Mouse (Mus musculus): ENCODE measurements around the gene Myoz1. TPM values are rescaled to one million over a fixed set of nuclear protein-coding genes. Genes with fewer than 3 reads are reported as not detected.
"Not testable (repeated sequence)": the region's sequence is repeated elsewhere in the genome, so short reads cannot be mapped to it uniquely, and the experiment has no call there.

Gene Myoz1
- 1,000 to 10,000 TPM; 3,097 to 3,157 TPM for total RNA-seq (2021)
- long read RNA-seq, experiment 1, transcript Myoz1-201 (6 exons, 1,289 nt), result major isoform, 3,804 of 4,679 reads
- long read RNA-seq, experiment 1, transcript Myoz1-203 (2 exons, 405 nt), result minor isoform, 418 of 4,679 reads
- long read RNA-seq, experiment 1, partial matches to known transcripts, result 178 of 4,679 reads
- long read RNA-seq, experiment 1, other reads (novel, unspliced or antisense), result 277 of 4,679 reads
- long read RNA-seq, experiment 2, transcript Myoz1-203 (2 exons, 405 nt), result minor isoform, 415 of 5,635 reads
- long read RNA-seq, experiment 2, transcript Myoz1-201 (6 exons, 1,289 nt), result major isoform, 4,718 of 5,635 reads
- long read RNA-seq, experiment 2, partial matches to known transcripts, result 163 of 5,635 reads
- long read RNA-seq, experiment 2, other reads (novel, unspliced or antisense), result 338 of 5,635 reads

DNA sequence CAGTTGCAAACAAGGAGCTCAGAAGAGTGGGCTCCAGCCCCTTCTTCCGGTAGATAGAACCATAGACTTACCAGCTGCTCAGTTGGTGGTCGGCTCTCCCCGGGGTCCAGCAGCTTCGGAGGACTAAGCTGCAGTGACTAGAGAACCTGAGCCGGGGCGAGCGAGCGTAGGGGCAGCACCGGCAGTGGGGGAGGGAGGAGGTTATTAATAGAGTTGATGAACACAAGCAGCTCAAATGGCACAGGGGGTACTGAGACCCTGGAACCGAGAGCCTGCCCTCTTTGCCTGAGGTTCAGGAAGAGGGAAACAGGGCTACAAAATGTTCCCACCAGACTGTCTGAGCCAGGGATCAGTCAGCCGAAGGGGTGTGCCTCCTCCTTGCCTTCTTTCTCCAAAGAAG is at the start of gene Myoz1:
Gene Myoz1, minus strand, starts transcription at position 180 of the 400 bp plus-strand sequence.
- peak in 1 of 2 experiments; percentile 50 for DNase-seq
- intact Hi-C loops (cut with DNase I), result no loop called here

GRCm38 (mm10) chr14:20703461-20703860 is 47.1 kb upstream of the Myoz1 start:
- intact Hi-C loops (cut with DNase I); DNase-seq: not testable (repeated sequence)

DNA sequence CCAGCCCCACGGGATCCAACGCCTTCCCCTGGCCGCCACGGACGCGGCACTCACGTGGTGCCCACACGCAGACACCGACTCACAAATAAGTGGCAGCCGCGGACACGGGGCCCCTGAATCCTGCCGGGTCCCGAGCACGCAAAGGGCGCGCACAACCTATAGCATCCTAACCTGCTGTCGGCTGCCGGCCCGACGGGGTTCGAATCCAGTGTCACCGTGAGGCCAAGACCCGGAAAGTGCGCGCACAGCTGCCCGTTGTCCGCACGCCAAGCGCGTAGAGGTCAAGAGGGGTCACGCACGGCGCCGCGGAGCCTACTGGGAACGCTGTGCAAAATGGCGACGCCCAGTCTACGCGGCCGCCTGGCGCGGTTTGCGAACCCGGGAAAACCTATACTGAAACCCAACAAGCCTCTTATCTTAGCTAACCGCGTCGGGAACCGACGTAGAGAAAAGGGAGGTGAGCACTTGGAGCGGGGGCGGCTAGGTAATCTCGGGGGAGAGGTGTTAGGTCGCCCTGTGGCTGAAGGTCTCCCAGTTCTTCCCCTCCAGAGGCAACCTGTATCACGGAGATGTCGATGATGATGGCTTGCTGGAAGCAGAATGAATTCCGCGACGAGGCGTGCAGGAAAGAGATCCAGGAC is 46.5 kb upstream of the Myoz1 start, which contains the start of gene Chchd1:
Gene Chchd1, plus strand, starts transcription at position 266 of the 641 bp plus-strand sequence.
- intact Hi-C loops (cut with DNase I), result no loop called here
- peak; percentile 85 to 91 for DNase-seq

DNA sequence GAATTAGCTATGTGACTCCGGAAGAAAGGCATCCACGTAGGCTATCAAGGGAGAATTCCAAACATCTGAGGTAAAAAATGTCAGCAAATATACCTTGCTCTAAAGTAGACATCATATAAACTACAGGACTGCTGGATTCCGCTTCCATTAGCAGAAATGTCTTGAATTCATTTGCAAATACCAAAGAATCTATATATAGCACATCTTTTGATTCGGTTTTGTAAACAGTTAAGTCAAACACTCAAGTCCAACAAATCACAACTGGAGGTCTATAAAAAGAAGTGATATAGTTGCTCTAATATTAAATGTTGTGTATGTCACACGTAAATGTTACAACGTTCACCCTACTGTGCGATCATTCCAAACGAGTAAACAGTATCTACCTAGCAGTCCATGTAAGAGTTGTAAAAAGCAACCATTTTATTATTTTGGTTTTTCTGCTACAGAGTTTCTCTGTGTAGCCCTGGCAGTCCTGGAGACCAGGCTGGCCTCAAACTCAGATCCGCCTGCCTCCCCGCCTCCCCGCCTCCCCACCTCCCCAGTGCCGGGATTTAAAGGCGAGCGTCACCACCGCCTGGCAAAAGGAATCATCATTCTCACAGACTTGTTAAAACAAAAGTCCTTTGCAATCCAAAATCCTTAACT is 45.9 kb upstream of the Myoz1 start:
- no peak for DNase-seq
- intact Hi-C loops (cut with DNase I), result no loop called here

DNA sequence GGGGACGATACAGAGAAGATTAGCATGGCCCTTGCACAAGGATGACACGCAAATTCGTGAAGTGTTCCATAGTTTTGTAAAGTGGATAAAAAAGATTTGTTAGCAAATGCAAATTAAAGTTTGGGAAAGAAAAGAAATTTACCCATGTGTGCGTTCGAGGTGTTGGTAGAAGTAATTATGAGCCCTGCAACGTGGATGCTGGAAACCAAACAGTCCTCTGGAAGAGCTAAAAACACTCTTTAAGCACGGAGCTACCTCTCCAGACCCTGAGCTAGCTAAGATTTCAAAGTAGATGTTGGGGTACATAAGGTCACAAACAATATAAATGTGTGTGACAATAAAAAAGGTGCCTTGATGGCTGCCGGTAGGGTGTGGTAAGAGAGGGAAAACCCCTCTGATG is 45.2 kb upstream of the Myoz1 start:
- DNase-seq, result no peak
- intact Hi-C loops (cut with DNase I), result no loop called here

DNA sequence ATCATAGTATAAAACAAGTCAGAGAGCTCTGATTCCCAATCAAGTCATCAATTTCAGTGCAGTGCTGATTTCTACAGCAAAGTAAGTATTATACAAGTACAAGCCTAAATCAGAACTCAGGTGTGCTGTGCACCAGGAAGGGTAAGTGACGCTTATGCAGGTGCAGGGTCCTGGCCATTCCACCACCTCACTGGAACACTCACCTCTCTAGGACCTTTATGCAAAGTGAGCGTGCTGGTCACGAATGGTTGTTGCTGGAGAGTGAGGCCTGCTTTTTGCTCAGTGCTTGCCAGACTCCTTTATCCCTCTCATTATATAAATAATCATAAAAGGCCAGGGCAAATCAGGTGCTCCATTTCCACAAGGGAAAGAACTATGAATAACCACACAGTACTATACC is 44.0 kb upstream of the Myoz1 start:
- intact Hi-C loops (cut with DNase I), result no loop called here
- no peak for DNase-seq

- DNase-seq, result no peak
- intact Hi-C loops (cut with DNase I), result no loop called here
Measured at GRCm38 (mm10) chr14:20698515-20698914, 42.2 kb upstream of the Myoz1 start.

GRCm38 (mm10) chr14:20696986-20697385 is 40.6 kb upstream of the Myoz1 start:
- DNase-seq, result no peak
- intact Hi-C loops (cut with DNase I), result no loop called here

DNA sequence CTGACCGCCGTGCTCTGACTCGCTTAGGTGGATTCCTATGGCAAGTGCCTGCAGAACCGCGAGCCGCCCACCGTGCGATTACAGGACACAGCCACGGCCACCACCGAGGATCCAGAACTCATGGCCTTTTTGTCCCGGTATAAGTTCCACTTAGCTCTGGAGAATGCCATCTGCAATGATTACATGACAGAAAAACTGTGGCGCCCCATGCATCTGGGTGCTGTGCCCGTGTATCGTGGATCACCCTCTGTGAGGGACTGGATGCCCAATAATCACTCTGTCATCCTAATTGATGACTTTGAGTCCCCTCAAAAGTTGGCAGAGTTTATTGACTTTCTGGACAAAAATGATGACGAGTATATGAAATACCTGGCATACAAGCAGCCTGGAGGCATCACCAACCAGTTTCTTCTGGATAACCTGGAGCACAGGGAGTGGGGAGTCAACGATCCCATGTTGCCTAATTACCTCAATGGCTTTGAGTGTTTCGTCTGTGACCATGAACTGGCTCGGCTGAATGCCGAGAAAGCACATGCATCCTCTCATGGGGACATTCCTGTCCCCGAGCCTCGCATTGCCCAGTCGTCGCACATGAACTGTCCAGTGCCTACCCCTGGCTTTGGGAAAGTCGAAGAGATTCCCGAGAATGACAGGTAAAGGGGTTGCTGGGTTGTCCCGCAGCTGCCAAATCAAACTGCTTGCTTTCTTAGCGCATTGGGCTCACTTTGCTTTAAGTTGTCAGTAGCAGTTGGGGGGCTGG is 39.6 kb upstream of the Myoz1 start:
- intact Hi-C loops (cut with DNase I), result no loop called here

GRCm38 (mm10) chr14:20694884-20695760 is 38.8 kb upstream of the Myoz1 start, which contains the start of gene Fut11:
Fut11 (plus strand) TSS chr14:20694968.
- intact Hi-C loops (cut with DNase I), result no loop called here
- peak; percentile 74 to 83 for DNase-seq

More for the DNA sequence above, 39.6 kb upstream of the Myoz1 start:
- DNase-seq, result no peak

- intact Hi-C loops (cut with DNase I), result no loop called here
Measured at GRCm38 (mm10) chr14:20694185-20694883, 38.0 kb upstream of the Myoz1 start.

GRCm38 (mm10) chr14:20693589-20694101 is 37.3 kb upstream of the Myoz1 start:
- intact Hi-C loops (cut with DNase I), result no loop called here

More at GRCm38 (mm10) chr14:20694185-20694883, 38.0 kb upstream of the Myoz1 start:
- DNase-seq, result no peak

DNA sequence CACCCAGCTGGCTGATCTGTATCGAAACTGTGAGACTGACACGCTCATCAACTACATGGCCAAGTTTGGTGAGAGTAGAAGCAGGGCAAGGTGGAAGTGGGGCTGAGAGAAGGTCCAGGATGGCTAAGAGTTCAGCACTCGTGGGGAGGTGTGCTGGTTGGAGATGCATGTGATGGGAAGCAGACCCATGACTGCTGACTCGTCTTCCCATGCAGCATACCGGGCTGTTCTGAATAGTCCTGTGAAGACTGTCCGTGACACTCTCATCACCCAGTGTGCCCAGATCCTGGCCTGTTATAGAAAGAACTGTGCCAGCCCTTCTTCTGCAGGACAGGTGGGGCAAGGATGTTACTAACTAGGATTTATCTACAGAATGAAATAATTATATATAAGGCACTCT is 35.4 kb upstream of the Myoz1 start:
- intact Hi-C loops (cut with DNase I), result no loop called here
- no peak for DNase-seq

More at GRCm38 (mm10) chr14:20693589-20694101, 37.3 kb upstream of the Myoz1 start:
- no peak for DNase-seq

- no peak for DNase-seq
- intact Hi-C loops (cut with DNase I), result no loop called here
Measured at GRCm38 (mm10) chr14:20689009-20689408, 32.7 kb upstream of the Myoz1 start.

DNA sequence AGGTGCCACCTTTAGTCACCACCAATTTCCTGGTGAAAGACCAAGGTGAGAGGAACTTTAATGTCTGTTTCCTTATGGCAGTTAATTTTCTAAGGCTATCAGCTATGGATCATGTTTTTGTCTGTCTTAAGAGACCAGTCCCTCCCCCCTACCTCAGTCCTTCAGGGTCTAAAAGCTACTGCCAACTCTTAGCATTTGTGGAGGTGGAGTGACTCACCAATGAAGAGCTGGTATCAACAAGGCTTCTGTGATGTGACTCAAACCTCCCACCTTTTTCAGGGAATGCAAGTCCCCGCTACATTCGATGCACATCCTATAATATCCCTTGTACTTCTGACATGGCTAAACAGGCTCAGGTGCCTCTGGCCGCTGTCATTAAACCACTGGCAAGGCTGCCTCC is 30.2 kb upstream of the Myoz1 start:
- DNase-seq, result no peak

GRCm38 (mm10) chr14:20682498-20682897 is 26.2 kb upstream of the Myoz1 start:
- intact Hi-C loops (cut with DNase I), result no loop called here
- DNase-seq, result no peak

More for the DNA sequence above, 30.2 kb upstream of the Myoz1 start:
- intact Hi-C loops (cut with DNase I), result no loop called here

GRCm38 (mm10) chr14:20681742-20682141 is 25.4 kb upstream of the Myoz1 start:
- intact Hi-C loops (cut with DNase I), result no loop called here
- DNase-seq, result no peak

DNA sequence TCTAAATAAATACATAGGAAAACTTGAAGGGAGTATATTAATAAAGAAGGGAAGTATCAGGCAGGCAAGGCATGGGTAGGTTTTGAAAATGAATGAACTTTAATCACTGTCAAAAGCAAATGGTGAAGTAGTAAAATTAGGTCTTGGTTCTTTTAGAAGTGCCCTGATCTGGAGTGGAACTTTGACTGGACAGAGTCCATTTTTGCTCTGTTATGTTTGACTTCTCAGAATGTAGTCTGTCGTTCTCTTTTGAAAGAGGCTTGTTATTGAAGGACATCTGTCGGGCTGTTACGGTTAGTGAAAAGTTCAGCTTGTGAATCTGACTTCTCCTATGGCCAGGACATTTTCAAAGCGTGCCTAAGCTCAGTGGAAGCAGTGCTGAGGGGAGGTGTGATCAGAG is 21.6 kb upstream of the Myoz1 start:
- intact Hi-C loops (cut with DNase I), result no loop called here
- no peak for DNase-seq

Data from gastrocnemius, postnatal 36 days (tissue).